Mouse (Mus musculus) neural tube, embryonic 14.5 days (tissue): ENCODE measurements at regions not wholly inside any gene's neighbourhood (a gene's known extent, or its start where the extent isn't known, plus 50 kb on each side); places are given as distances from the start of the nearest gene placed in this dataset.
A peak's percentile ranks its signal among the peaks of the same experiment; 100 is the strongest.
"Not testable (repeated sequence)": the region's sequence is repeated elsewhere in the genome, so short reads cannot be mapped to it uniquely, and the experiment has no call there.

Source experiments
- ATAC-seq: fragments of 200-750 bp; cut with Nextera tagmentation; 2 replicates; pipeline ENCODE4 v1.8.0; 2017; ENCODE audit warnings: low read depth, mild to moderate bottlenecking, moderate TSS enrichment, moderate library complexity
- H3K27ac ChIP-seq: fragments of 300-500 bp; sonication (generic); 2 replicates; pipeline ENCODE4 v1.5.1; 2014; ENCODE audit warnings: low read depth, mild to moderate bottlenecking, control low read depth, low read length, moderate library complexity, mixed read lengths
- H3K27me3 ChIP-seq: fragments of 300-500 bp; sonication (generic); 2 replicates; pipeline ENCODE4 v1.6.1; 2014; ENCODE audit warnings: low read length; ENCODE audit not compliant: control insufficient read depth, insufficient read depth
- H3K36me3 ChIP-seq: fragments of 300-500 bp; sonication (generic); 2 replicates; pipeline ENCODE4 v1.6.1; 2014; ENCODE audit warnings: low read length, mixed read lengths; ENCODE audit not compliant: control insufficient read depth, insufficient read depth
- H3K4me1 ChIP-seq: fragments of 300-500 bp; sonication (generic); 2 replicates; pipeline ENCODE4 v1.6.1; 2014; ENCODE audit warnings: low read length; ENCODE audit not compliant: control insufficient read depth, insufficient read depth
- H3K4me2 ChIP-seq: fragments of 300-500 bp; sonication (generic); 2 replicates; pipeline ENCODE4 v1.6.1; 2014; ENCODE audit warnings: mild to moderate bottlenecking, low read depth, low read length, control low read depth
- H3K4me3 ChIP-seq: fragments of 300-500 bp; sonication (generic); 2 replicates; pipeline ENCODE4 v1.5.1; 2014; ENCODE audit warnings: low read depth, low read length, control low read depth, mixed read lengths
- H3K9ac ChIP-seq: fragments of 300-500 bp; sonication (generic); replicated peaks from 2 replicates; pipeline ENCODE4 v1.6.1; 2014; ENCODE audit warnings: low read depth, mild to moderate bottlenecking, control low read depth, low read length, mixed read lengths
- H3K9me3 ChIP-seq: fragments of 300-500 bp; sonication (generic); 2 replicates; pipeline ENCODE4 v1.6.1; 2016; ENCODE audit warnings: low read length; ENCODE audit not compliant: control insufficient read depth
- WGBS: fragments of 180-500 bp; shearing (Covaris S2); extraction: QIAGEN DNeasy Blood & Tissue Kit; methylation state at CpG from one replicate; pipeline ENCODE4 v1.1.7; 2014; 5-methylcytosine and 5-hydroxymethylcytosine counted together

DNA sequence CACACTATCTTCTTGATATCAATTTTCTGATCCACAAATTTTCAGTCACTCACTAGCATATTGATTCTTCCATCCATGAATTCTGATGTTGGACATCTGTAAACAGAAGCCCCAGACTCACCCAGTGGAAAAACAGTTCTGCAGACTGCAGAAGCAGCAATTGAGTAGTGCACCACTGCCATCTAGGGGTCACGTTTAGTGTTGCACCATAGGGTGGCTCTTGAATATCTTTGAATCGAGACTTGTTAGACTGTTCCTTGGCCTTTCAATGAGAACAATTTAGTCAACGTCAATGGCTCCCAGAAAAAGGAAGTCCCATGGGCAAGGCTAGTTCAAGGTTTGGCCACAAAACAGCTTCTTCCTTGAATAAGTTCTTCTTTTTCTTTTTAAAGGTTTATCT lies 828.1 kb downstream of the Gm10330 start:
- not testable (repeated sequence) for H3K4me3 ChIP-seq, H3K9ac ChIP-seq, H3K27ac ChIP-seq, H3K36me3 ChIP-seq, H3K4me2 ChIP-seq, H3K27me3 ChIP-seq, ATAC-seq, H3K4me1 ChIP-seq, H3K9me3 ChIP-seq
- WGBS: 53% methylated on average over 3 of the region's 3 CpGs

DNA sequence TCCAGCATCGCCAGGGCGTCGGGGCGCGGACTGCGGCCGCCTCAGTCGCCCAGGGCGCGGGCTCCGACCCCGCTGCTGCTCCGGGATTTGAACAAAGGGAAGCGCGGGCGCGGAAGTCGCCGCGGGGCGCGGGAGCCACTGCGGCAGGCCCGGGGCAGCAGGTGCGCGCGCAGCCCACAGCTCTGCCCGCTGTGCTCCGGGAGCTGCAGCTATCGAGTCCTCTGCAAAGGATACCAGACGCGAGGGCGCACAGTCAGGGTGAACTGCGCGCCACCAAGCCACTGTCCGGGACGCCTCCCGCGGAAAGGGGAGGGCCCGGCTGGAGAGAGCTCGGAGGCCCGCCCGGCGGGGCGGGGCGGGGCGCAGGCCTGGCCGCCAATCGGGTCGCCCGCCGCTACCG lies 873.9 kb downstream of the Gm10330 start:
- H3K9me3 ChIP-seq, H3K27ac ChIP-seq, H3K4me1 ChIP-seq, H3K27me3 ChIP-seq, H3K36me3 ChIP-seq: not testable (repeated sequence)
- Histone ChIP-seq H3K4me2 (peak overlapping the region; percentile 40), H3K4me3 (peak overlapping the region; percentile 45), H3K9ac (peak overlapping the region; percentile 48; the same call in 1 of the 2 replicates)
- ATAC-seq: peak; percentile 75; the same call in 1 of the 2 replicates
- WGBS: 3% methylated on average over 34 of the region's 53 CpGs
